Mouse (Mus musculus): Measurements from ENCODE around the gene Ostc. TPM values are rescaled to one million over a fixed set of nuclear protein-coding genes. Genes with fewer than 3 reads are reported as not detected.

Ostc gene
- polyA plus RNA-seq, 1 experiment from 2014 or later: 244 TPM

GRCm38 (mm10) chr3:130684276-130685013 lies 24.8 kb downstream of the Ostc start:
- ATAC-seq: no peak
- no peak overlapping the region for H3K27ac ChIP-seq (ENCODE audit: low read length)
- no peak overlapping the region for H3K4me2 ChIP-seq (replicated peaks; ENCODE audit: low read depth, low read length)
- no peaks in the 10 kb centered on the region for H3K4me1 ChIP-seq (ENCODE audit: insufficient read depth, low read depth, low read length)
- no peaks in the 10 kb centered on the region for H3K36me3 ChIP-seq (ENCODE audit: insufficient read depth, low read length)
- WGBS: 85% methylated on average over 9 of the region's 9 CpGs
- H3K9ac ChIP-seq (replicated peaks; ENCODE audit: low read depth): no peak overlapping the region
- no peak for DNase-seq (ENCODE audit: low spot score)
- H3K27me3 ChIP-seq (replicated peaks; ENCODE audit: insufficient read depth, low read length): no peaks in the 10 kb centered on the region
- no peak overlapping the region for H3K4me3 ChIP-seq (ENCODE audit: low read depth, low read length)
- no peaks in the 10 kb centered on the region for H3K9me3 ChIP-seq (ENCODE audit: low read length)
- TF ChIP-seq EP300 (IDR thresholded peaks at IDR 0.05) (no peak), CTCF (IDR thresholded peaks at IDR 0.05) (no peak)

GRCm38 (mm10) chr3:130683836-130684235 lies 25.4 kb downstream of the Ostc start:
- H3K27me3 ChIP-seq (replicated peaks; ENCODE audit: insufficient read depth, low read length): no peaks in the 10 kb centered on the region
- no peak overlapping the region for H3K4me3 ChIP-seq (ENCODE audit: low read depth, low read length)
- WGBS: 80% methylated on average over 8 of the region's 8 CpGs
- H3K9ac ChIP-seq (replicated peaks; ENCODE audit: low read depth): no peak overlapping the region
- no peak overlapping the region for H3K27ac ChIP-seq (ENCODE audit: low read length)
- no peaks in the 10 kb centered on the region for H3K9me3 ChIP-seq (ENCODE audit: low read length)
- no peaks in the 10 kb centered on the region for H3K36me3 ChIP-seq (ENCODE audit: insufficient read depth, low read length)
- TF ChIP-seq CTCF (IDR thresholded peaks at IDR 0.05): no peak
- TF ChIP-seq EP300 (IDR thresholded peaks at IDR 0.05): no peak
- no peak overlapping the region for H3K4me2 ChIP-seq (replicated peaks; ENCODE audit: low read depth, low read length)
- no peak for ATAC-seq
- H3K4me1 ChIP-seq (ENCODE audit: insufficient read depth, low read depth, low read length): no peaks in the 10 kb centered on the region
- DNase-seq (ENCODE audit: low spot score): no peak

GRCm38 (mm10) chr3:130682183-130682582 lies 27.1 kb downstream of the Ostc start:
- no peak overlapping the region for H3K4me3 ChIP-seq (ENCODE audit: low read depth, low read length)
- H3K9me3 ChIP-seq (ENCODE audit: low read length): no peaks in the 10 kb centered on the region
- H3K27ac ChIP-seq (ENCODE audit: low read length): no peak overlapping the region
- 77% methylated on average over 9 of the region's 9 CpGs for WGBS
- no peaks in the 10 kb centered on the region for H3K36me3 ChIP-seq (ENCODE audit: insufficient read depth, low read length)
- DNase-seq (ENCODE audit: low spot score) (no peak), ATAC-seq (no peak)
- H3K9ac ChIP-seq (replicated peaks; ENCODE audit: low read depth): no peak overlapping the region
- no peaks in the 10 kb centered on the region for H3K4me1 ChIP-seq (ENCODE audit: insufficient read depth, low read depth, low read length)
- TF ChIP-seq CTCF (IDR thresholded peaks at IDR 0.05) (no peak), EP300 (IDR thresholded peaks at IDR 0.05) (no peak)
- H3K4me2 ChIP-seq (replicated peaks; ENCODE audit: low read depth, low read length): no peak overlapping the region
- H3K27me3 ChIP-seq (replicated peaks; ENCODE audit: insufficient read depth, low read length): no peaks in the 10 kb centered on the region

- no peak for DNase-seq (ENCODE audit: low spot score)
- Histone ChIP-seq H3K4me1 (ENCODE audit: insufficient read depth, low read depth, low read length) (no peaks in the 10 kb centered on the region), H3K4me2 (replicated peaks; ENCODE audit: low read depth, low read length) (no peak overlapping the region), H3K9me3 (ENCODE audit: low read length) (no peaks in the 10 kb centered on the region), H3K9ac (replicated peaks; ENCODE audit: low read depth) (no peak overlapping the region), H3K27me3 (replicated peaks; ENCODE audit: insufficient read depth, low read length) (no peaks in the 10 kb centered on the region), H3K4me3 (ENCODE audit: low read depth, low read length) (no peak overlapping the region), H3K36me3 (ENCODE audit: insufficient read depth, low read length) (no peaks in the 10 kb centered on the region), H3K27ac (ENCODE audit: low read length) (no peak overlapping the region)
- TF ChIP-seq CTCF (IDR thresholded peaks at IDR 0.05) (no peak), EP300 (IDR thresholded peaks at IDR 0.05) (no peak)
- no peak for ATAC-seq
- WGBS: 57% methylated on average over 2 of the region's 2 CpGs
Observed at GRCm38 (mm10) chr3:130681226-130681625, 28.0 kb downstream of the Ostc start.

GRCm38 (mm10) chr3:130677671-130678460 lies 31.4 kb downstream of the Ostc start:
- Histone ChIP-seq H3K27me3 (replicated peaks; ENCODE audit: insufficient read depth, low read length) (no peaks in the 10 kb centered on the region), H3K4me2 (replicated peaks; ENCODE audit: low read depth, low read length) (no peak overlapping the region), H3K27ac (ENCODE audit: low read length) (no peak overlapping the region), H3K4me1 (ENCODE audit: insufficient read depth, low read depth, low read length) (no peaks in the 10 kb centered on the region), H3K4me3 (ENCODE audit: low read depth, low read length) (no peak overlapping the region), H3K9me3 (ENCODE audit: low read length) (no peaks in the 10 kb centered on the region), H3K9ac (replicated peaks; ENCODE audit: low read depth) (no peak overlapping the region), H3K36me3 (ENCODE audit: insufficient read depth, low read length) (no peaks in the 10 kb centered on the region)
- TF ChIP-seq CTCF (IDR thresholded peaks at IDR 0.05) (no peak), EP300 (IDR thresholded peaks at IDR 0.05) (no peak)
- no peak for ATAC-seq
- 93% methylated on average over 19 of the region's 19 CpGs for WGBS
- no peak for DNase-seq (ENCODE audit: low spot score)

GRCm38 (mm10) chr3:130671291-130671690 lies 38.0 kb downstream of the Ostc start:
- no peaks in the 10 kb centered on the region for H3K36me3 ChIP-seq (ENCODE audit: insufficient read depth, low read length)
- H3K4me3 ChIP-seq (ENCODE audit: low read depth, low read length): no peak overlapping the region
- H3K9me3 ChIP-seq (ENCODE audit: low read length): no peaks in the 10 kb centered on the region
- H3K27ac ChIP-seq (ENCODE audit: low read length): no peak overlapping the region
- no peak; the same call in 1 of the 2 replicates for ATAC-seq
- peak; percentile 60 for DNase-seq (ENCODE audit: low spot score)
- H3K27me3 ChIP-seq (replicated peaks; ENCODE audit: insufficient read depth, low read length): no peaks in the 10 kb centered on the region
- WGBS: 49% methylated on average over 14 of the region's 14 CpGs
- H3K9ac ChIP-seq (replicated peaks; ENCODE audit: low read depth): no peak overlapping the region
- no peaks in the 10 kb centered on the region for H3K4me1 ChIP-seq (ENCODE audit: insufficient read depth, low read depth, low read length)
- no peak overlapping the region for H3K4me2 ChIP-seq (replicated peaks; ENCODE audit: low read depth, low read length)
- TF ChIP-seq CTCF (IDR thresholded peaks at IDR 0.05) (no peak), EP300 (IDR thresholded peaks at IDR 0.05) (no peak)

Data from lung, postnatal 0 days (tissue).